Mouse (Mus musculus): ENCODE data around the gene Nxnl2.

DNA sequence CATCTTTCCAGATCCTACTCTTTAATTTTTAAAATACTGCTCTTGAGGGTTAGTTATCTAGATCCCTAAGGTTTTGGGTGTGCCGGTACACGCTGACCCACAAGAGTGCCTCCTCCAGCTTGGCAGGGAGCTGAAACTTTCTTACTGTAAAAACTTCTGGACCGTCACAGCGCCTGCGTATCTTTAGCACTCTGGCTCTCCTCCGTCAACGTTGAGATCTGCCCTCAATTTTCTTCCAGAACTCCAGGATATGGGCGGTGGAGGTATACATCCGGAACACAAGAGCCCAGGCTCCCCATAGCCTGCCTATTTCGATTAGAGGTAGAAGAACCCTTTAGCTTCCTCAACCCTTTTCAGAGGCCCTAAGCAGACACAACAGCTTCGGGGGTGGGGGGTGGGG is 607 bp upstream of the Nxnl2 start:
- no peak for TF ChIP-seq CTCF (IDR thresholded peaks at IDR 0.05; ENCODE audit: low read depth)
- TF ChIP-seq EP300 (IDR thresholded peaks at IDR 0.05; ENCODE audit: low read depth) = no peak

Data from heart, postnatal 0 days (tissue).